Mouse (Mus musculus) erythroblast, embryonic 14.5 days (primary cell): Measurements from ENCODE around the gene Ankrd61. TPM values are rescaled to one million over a fixed set of nuclear protein-coding genes. Genes with fewer than 3 reads are reported as not detected.

Source experiments
- H3K27me3 ChIP-seq: 2 replicates; pipeline ENCODE4 v1.6.1; 2012; ENCODE audit warnings: inconsistent platforms; ENCODE audit not compliant: control insufficient read depth
- H3K36me3 ChIP-seq: 2 replicates; pipeline ENCODE4 v1.6.1; 2012; ENCODE audit warnings: mild to moderate bottlenecking, inconsistent platforms; ENCODE audit not compliant: control insufficient read depth
- H3K4me1 ChIP-seq: 2 replicates; pipeline ENCODE4 v1.6.1; 2012; ENCODE audit warnings: inconsistent platforms; ENCODE audit not compliant: control insufficient read depth
- H3K4me3 ChIP-seq: replicated peaks from 2 replicates; pipeline ENCODE3; 2012; ENCODE audit warnings: moderate library complexity, mild to moderate bottlenecking, inconsistent platforms
- H3K9me3 ChIP-seq: 2 replicates; pipeline ENCODE4 v1.6.1; 2012; ENCODE audit warnings: low read length, inconsistent platforms, mixed read lengths; ENCODE audit not compliant: control insufficient read depth
- GATA1 ChIP-seq: IDR thresholded peaks from 2 replicates; pipeline ENCODE4 v1.6.1; 2012; ENCODE audit warnings: low read length, inconsistent platforms, mixed read lengths
- TAL1 ChIP-seq: IDR thresholded peaks from 3 replicates; pipeline ENCODE4 v1.6.1; 2012; ENCODE audit warnings: low read length, inconsistent platforms, mixed read lengths
- polyA plus RNA-seq: library from polyadenylated mRNA; stranded (reverse); fragments of >175 nt; gene quantifications from 2 replicates; pipeline ENCODE4 v1.2.3, GENCODE M21; 2012

Gene Ankrd61
- polyA plus RNA-seq, 1 experiment = not detected

DNA sequence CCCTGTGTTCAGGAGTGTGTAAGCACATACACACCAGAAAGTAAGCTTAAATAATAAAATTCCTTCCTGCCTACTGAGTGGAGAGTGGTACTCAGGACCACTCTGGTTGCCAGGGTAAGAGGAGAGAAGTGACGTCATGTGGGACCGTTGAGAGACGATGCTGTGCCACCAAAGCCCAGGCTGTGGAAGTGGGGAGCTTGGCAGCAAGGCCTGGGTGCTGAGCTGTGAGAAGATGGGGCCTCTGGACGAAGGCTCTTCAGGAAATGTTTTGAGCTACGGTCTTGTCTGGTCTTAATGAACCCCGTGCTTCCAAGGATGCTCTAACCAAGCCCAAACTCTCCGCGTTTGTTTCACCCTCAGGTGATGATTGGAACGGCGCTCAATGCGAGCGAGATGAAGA is 33.2 kb upstream of the Ankrd61 start:
- TF ChIP-seq GATA1 (no peak), TAL1 (no peak)
- peaks cover 78% of the 10 kb centered on the region for H3K36me3 ChIP-seq
- no peak overlapping the region for H3K4me3 ChIP-seq
- no peaks in the 10 kb centered on the region for H3K27me3 ChIP-seq
- H3K4me1 ChIP-seq = peaks cover 12% of the 10 kb centered on the region
- no peaks in the 10 kb centered on the region for H3K9me3 ChIP-seq

- no peaks in the 10 kb centered on the region for H3K9me3 ChIP-seq
- H3K27me3 ChIP-seq = no peaks in the 10 kb centered on the region
- peaks cover 91% of the 10 kb centered on the region for H3K36me3 ChIP-seq
Measured at GRCm38 (mm10) chr5:143929291-143929690, 31.8 kb upstream of the Ankrd61 start.

DNA sequence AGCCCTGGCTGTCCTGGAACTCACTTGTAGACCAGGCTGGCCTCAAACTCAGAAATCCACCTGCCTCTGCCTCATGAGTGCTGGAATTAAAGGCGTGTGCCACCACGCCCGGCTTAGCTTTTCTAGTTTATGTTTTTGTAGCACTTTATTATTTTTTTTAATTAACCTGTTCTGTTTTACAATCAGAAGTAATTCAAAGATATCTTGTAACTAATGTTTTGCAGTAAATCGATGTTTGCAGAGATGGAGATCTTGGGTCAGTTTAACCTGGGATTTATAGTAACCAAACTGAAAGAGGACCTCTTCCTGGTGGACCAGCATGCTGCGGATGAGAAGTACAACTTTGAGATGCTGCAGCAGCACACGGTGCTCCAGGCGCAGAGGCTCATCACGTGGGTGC is 30.4 kb upstream of the Ankrd61 start, which contains the start of gene Gm42421:
Gene Gm42421, plus strand, starts transcription at position 301 of the 400 bp plus-strand sequence.
- peaks cover 99% of the 10 kb centered on the region for H3K36me3 ChIP-seq
- no peak within 1 kb of the TSS for H3K4me3 ChIP-seq
- no peaks in the 10 kb centered on the region for H3K27me3 ChIP-seq
- no peak for TF ChIP-seq GATA1
- TF ChIP-seq TAL1 = no peak
- H3K4me1 ChIP-seq = peaks cover 34% of the 10 kb centered on the region
- no peaks in the 10 kb centered on the region for H3K9me3 ChIP-seq

More at GRCm38 (mm10) chr5:143929291-143929690, 31.8 kb upstream of the Ankrd61 start:
- peaks cover 25% of the 10 kb centered on the region for H3K4me1 ChIP-seq
- TF ChIP-seq GATA1 (no peak), TAL1 (no peak)
- no peak overlapping the region for H3K4me3 ChIP-seq

- Histone ChIP-seq H3K27me3 (no peaks in the 10 kb centered on the region), H3K4me3 (peak overlapping the region; percentile 37), H3K9me3 (no peaks in the 10 kb centered on the region), H3K36me3 (peaks cover 100% of the 10 kb centered on the region), H3K4me1 (peaks cover 35% of the 10 kb centered on the region)
- TF ChIP-seq TAL1 (peak; percentile 79), GATA1 (peak; percentile 82)
Measured at GRCm38 (mm10) chr5:143924781-143925452, 27.4 kb upstream of the Ankrd61 start.

- H3K4me1 ChIP-seq = peaks cover 6% of the 10 kb centered on the region
- no peaks in the 10 kb centered on the region for H3K9me3 ChIP-seq
- no peak overlapping the region for H3K4me3 ChIP-seq
- H3K27me3 ChIP-seq = no peaks in the 10 kb centered on the region
- peaks cover 94% of the 10 kb centered on the region for H3K36me3 ChIP-seq
- TF ChIP-seq TAL1 (no peak), GATA1 (no peak)
Measured at GRCm38 (mm10) chr5:143918120-143918519, 20.6 kb upstream of the Ankrd61 start.

DNA sequence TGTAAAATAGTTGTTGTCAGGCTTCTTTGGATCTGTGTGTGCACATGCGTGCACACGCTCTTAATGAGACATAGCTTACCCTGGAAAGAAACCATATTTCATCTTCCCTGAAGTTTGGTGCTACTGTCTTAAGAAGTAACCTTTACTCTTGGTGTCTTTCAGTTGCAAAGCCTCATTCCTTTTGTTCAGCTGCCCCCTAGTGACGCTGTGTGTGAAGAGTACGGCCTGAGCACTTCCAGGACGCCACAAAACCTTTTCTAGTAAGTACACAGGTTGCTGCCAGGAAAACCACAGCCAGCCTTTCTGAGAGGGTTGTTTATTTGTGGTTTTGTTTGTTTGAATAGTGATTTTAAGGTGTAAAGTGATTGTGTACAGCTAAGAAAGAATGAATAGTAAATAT is 19.9 kb upstream of the Ankrd61 start:
- H3K27me3 ChIP-seq = no peaks in the 10 kb centered on the region
- H3K9me3 ChIP-seq = no peaks in the 10 kb centered on the region
- no peak for TF ChIP-seq TAL1
- no peak for TF ChIP-seq GATA1
- peaks cover 94% of the 10 kb centered on the region for H3K36me3 ChIP-seq
- H3K4me1 ChIP-seq = peaks cover 6% of the 10 kb centered on the region
- H3K4me3 ChIP-seq = no peak overlapping the region

DNA sequence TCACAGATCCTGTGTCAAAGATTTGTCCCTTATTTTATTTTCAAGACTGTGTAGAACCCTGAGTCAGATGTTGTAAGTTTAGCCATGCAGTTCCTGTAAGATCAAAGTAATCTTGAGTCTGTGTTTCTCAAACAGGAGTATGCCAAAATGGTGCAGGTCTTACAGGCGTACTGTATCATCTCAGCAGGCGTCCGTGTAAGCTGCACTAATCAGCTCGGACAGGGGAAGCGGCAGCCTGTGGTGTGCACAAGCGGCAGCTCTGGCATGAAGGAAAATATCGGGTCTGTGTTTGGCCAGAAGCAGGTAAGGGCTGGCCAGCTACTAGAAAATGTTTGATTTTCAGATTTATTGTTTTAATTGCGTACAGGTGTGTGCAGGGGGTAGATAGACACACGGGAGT is 18.7 kb upstream of the Ankrd61 start:
- no peak overlapping the region for H3K4me3 ChIP-seq
- no peaks in the 10 kb centered on the region for H3K27me3 ChIP-seq
- H3K9me3 ChIP-seq = no peaks in the 10 kb centered on the region
- H3K4me1 ChIP-seq = peaks cover 13% of the 10 kb centered on the region
- H3K36me3 ChIP-seq = peaks cover 90% of the 10 kb centered on the region
- no peak for TF ChIP-seq TAL1
- TF ChIP-seq GATA1 = no peak

DNA sequence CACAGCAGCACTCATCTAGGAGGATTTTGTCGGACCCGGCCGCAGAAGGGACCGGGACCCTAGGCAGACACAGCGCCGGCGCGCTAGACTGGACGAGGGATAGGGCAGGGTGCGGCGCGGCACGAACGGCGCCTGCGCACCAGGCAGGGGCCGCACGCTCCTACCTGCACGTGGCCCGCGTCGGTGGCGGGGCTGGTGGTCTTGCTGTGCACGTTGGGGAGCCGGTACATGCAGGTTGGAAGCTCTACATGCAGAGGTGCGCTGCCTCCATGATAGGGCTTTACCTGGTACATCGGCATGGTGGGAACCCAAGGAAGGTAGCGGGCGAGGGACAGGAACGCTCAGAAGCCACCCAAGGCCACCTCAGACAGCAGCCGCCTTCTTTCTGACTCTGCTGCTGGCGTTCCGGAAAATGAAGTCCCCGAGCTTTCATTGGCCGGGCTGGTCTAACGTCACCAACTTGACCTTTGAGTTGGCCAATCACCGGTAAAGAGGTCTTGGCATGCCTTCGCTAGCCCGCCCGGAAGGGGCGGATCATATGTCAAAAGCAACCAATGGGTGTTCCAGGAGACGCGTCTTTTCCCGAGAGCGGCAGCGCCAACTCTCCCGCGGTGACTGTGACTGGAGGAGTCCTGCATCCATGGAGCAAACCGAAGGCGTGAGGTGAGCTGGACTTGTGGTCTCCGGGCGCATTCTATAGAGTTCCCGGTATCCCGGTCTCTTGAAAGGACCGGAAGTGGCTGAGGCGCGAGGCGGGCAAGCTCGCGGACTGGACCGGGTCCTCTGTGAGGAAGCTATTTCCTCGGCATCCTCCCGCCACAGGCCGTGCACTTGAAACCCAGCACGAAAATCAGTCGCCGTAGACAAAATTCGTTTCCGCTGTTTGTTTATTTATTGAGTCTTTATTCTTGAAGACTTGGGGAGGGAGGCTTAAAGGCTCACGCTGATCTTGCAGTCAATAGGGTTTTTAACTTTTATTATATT is 12.2 kb upstream of the Ankrd61 start, which contains the start of the genes Aimp2 and Pms2:
Gene Aimp2, minus strand, starts transcription at position 431 of the 984 bp plus-strand sequence.
Gene Pms2, plus strand, starts transcription at position 548 of the 984 bp plus-strand sequence.
- no peaks in the 10 kb centered on the region for H3K27me3 ChIP-seq
- no peaks in the 10 kb centered on the region for H3K9me3 ChIP-seq
- peaks cover 51% of the 10 kb centered on the region for H3K4me1 ChIP-seq
- peak within 1 kb of the TSS; percentile 77 for H3K4me3 ChIP-seq
- H3K36me3 ChIP-seq = peaks cover 65% of the 10 kb centered on the region
- TF ChIP-seq TAL1 (no peak), GATA1 (no peak)

DNA sequence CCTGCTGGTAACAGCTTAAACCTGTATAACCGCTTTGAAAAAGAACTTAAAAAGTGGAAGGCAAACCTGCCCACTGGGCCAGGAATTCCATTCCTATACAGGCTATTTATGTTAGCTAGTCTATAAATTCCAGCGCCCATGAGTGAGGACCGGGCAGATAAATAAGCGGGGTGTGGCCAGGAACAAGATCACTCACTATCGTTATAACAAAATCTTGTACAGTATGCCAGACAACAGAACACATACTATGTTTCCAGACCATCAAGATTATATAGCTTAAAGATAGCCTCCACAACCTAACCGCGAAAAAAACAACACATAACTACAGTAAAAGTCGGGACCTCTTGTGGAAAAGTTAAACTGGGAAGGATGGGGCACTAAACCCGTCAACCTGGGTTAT is 11.4 kb upstream of the Ankrd61 start:
- TF ChIP-seq GATA1 (no peak), TAL1 (no peak)
- Histone ChIP-seq H3K36me3 (peaks cover 66% of the 10 kb centered on the region), H3K27me3 (no peaks in the 10 kb centered on the region), H3K4me3 (peak overlapping the region; percentile 77), H3K4me1 (peaks cover 57% of the 10 kb centered on the region), H3K9me3 (no peaks in the 10 kb centered on the region)
